Mouse (Mus musculus): ENCODE measurements around the gene Obp2b.

The Obp2b gene

GRCm38 (mm10) chr2:25776717-25777116 is 39.9 kb downstream of the Obp2b start, which contains the start of gene Lcn11:
Gene Lcn11, plus strand, starts transcription at chr2:25777017.
- no peak for DNase-seq (ENCODE audit: low spot score in 2 of 2)

GRCm38 (mm10) chr2:25779076-25779475 is 42.3 kb downstream of the Obp2b start:
- DNase-seq (ENCODE audit: low spot score in 2 of 2): no peak

DNA sequence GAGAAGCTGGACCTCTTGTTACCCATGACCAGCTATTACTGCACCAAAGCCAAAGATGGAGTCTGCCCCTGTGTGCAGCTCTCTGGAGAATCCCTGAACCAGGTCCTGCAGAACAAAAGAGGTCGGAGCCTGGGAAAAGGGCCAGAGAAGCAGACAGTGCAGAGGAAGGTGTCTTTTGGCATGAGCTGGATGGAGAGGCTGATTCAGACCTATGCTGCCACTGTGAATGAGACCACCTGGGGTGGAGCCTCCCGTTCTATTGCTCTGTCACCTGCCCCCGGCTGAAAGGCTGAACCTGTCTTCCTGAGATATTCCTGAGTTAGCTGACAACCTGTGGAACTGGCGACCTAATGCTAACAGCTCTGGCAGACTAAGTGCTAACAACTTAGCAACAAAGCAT is 44.1 kb downstream of the Obp2b start:
- DNase-seq (ENCODE audit: low spot score in 2 of 2): no peak

- no peak for DNase-seq (ENCODE audit: low spot score in 2 of 2)
These were observed 45.1 kb downstream of the Obp2b start, which contains the start of gene Gm13539 for GRCm38 (mm10) chr2:25781957-25782356. Gene Gm13539, plus strand, starts transcription at chr2:25782257.

DNA sequence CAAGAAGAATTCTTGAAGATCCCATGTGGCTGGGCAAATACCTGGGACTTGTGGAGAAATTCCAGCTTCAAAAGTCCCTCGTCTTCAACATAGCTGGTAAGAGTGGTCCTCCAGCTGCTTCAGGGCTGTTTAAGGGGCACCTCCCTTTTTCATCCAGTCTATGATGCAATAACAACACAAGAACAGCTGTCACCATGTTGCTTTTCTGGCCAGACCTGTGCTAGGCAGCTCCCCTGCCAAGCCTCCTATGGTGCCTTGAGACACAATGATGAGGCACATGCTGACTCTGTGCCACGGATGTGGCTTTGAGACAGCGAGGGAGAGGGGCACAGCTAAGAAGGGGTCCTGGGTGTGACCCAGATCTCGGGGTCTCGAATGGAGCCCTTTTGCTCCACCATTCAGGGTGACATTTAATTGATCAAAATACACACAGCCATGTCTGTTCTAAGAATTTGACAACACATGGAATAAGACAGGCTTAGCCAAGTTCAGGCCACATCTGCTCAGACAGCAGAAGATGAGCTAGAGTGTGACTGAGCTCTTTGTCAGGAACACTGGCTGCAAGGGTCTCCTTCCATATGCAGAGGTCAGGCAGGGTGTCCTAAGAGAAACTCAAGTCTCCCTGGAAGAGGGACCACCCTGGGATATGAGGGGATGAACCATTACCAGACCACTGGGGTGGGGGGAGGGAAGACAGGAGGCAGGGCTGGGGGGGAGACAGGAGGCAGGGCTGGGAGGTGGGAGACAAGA is 48.9 kb downstream of the Obp2b start:
- no peak for DNase-seq (ENCODE audit: low spot score in 2 of 2)

GRCm38 (mm10) chr2:25789092-25789491 is 52.3 kb downstream of the Obp2b start:
- no peak for DNase-seq (ENCODE audit: low spot score in 2 of 2)

Data from frontal cortex, postnatal 25 days (tissue).